Mouse (Mus musculus): ENCODE data around the gene Jsrp1.

DNA sequence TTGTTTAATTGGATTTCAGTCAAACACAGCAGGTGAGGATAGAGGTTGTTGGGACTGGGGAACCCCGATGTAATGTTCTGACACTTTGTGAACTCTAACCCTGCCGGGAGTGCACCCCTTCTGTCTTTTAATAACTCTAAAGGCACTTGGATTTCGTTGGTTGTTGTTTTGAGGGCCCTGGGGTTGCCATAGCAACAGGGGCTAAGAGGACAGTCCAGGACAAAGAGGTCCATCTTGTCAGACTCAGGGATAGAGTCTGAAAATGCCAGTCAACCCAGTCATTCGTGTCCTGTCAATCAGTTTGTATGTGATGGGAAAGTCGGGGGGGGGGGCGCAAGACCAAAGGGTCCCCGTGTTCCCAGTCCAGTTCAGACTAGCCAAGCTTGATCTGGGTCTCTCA is 19.5 kb upstream of the Jsrp1 start:
- TF ChIP-seq CTCF (IDR thresholded peaks at IDR 0.05; ENCODE audit: extremely low read depth, insufficient read depth, low read length) (no peak), POLR2A (IDR thresholded peaks at IDR 0.05; ENCODE audit: extremely low read depth, insufficient read depth, low read length) (no peak)
